Mouse (Mus musculus): ENCODE measurements around the gene Usp46.

GRCm38 (mm10) chr5:73955691-73956090 is 112.5 kb downstream of the Usp46 start:
- TF ChIP-seq KAT2A (conservative IDR thresholded peaks at IDR 0.05; ENCODE audit: low read depth, low read length) (no peak), TBP (IDR thresholded peaks at IDR 0.05; ENCODE audit: low read depth, low read length) (no peak), TCF12 (IDR thresholded peaks at IDR 0.05; ENCODE audit: low read depth, low read length) (no peak)

Measured in MEL (cell line).